In genomic region chr6:115321883-115322351, GRCm38 (mm10) we compare ENCODE assay signal across 14 mouse cellular contexts. TPM values are rescaled to one million over a fixed set of nuclear protein-coding genes. Genes with fewer than 3 reads are reported as not detected.
DNase-seq lines count a peak whose midpoint lies in the region; ATAC-seq and TF ChIP-seq lines count a peak whose summit lies in the region.
"Had no signal": no experiment of that assay in that cellular context is flagged by ENCODE, and none has a peak within 500 bp of the region (broad histone marks: within the 10 kb centered on the region; RNA-seq: fewer than 3 reads in every experiment).

No protein-coding gene starts in this region.

- TF ChIP-seq RAD21 in CH12.LX (IDR thresholded peaks at IDR 0.05; ENCODE audit: low read depth, low read length): no peak

- dilution Hi-C loops in CH12.LX (cut with MboI; ENCODE audit: extremely low pct_ligation_motif_present, extremely low pct_unique_long_range_greater_than_20kb, low sequenced_read_pairs): no loop called here

- WGBS in olfactory bulb, adult 2 months: 31% methylated on average over 6 of the region's 6 CpGs
- 62% methylated on average over 6 of the region's 6 CpGs for WGBS in midbrain, embryonic 16.5 days

- H3K9ac ChIP-seq in CH12.LX (ENCODE audit: insufficient read depth, low read depth): no peak overlapping the region
- H3K9ac ChIP-seq in midbrain, embryonic 16.5 days (ENCODE audit: low read depth, low read length): no peak overlapping the region
- H3K9ac ChIP-seq: midbrain, embryonic 12.5 days; neural tube, embryonic 12.5 days had no signal

- H3K4me3 ChIP-seq in CH12.LX (replicated peaks in 1 of 3; ENCODE audit: low read depth in 2 of 3, low read length in 2 of 3, poor library complexity in 1 of 3): no peak overlapping the region
- H3K4me3 ChIP-seq in olfactory bulb, adult 2 months (ENCODE audit: insufficient read depth, low read depth, low read length): no peak overlapping the region
- H3K4me3 ChIP-seq in midbrain, embryonic 16.5 days (ENCODE audit: low read depth, low read length): no peak overlapping the region
- H3K4me3 ChIP-seq: heart, adult 2 months; midbrain, embryonic 12.5 days; neural tube, embryonic 12.5 days had no signal

- no peak for DNase-seq in CH12.LX (ENCODE audit: extremely low read depth)
- peak; percentile 89 for DNase-seq in brain, adult 2 months (ENCODE audit: low read depth, low spot score)
- peak; percentile 56 to 60 for DNase-seq in left cerebral cortex, adult 18-20 months (ENCODE audit: low spot score in 2 of 2)
- DNase-seq in cerebellum, postnatal 4 days (ENCODE audit: low spot score in 2 of 2): no peak
- DNase-seq in urinary bladder, postnatal 4 days (ENCODE audit: low spot score in 2 of 2): no peak
- no peak for DNase-seq in spleen, postnatal 36 days (ENCODE audit: low spot score in 2 of 2)
- DNase-seq: cerebellum, adult 11-12 months; heart, adult 2 months had no signal

- TF ChIP-seq POLR2A in CH12.LX (IDR thresholded peaks at IDR 0.05; ENCODE audit: low read depth, low read length): no peak
- no peak for TF ChIP-seq POLR2A in olfactory bulb, adult 2 months (IDR thresholded peaks at IDR 0.05; ENCODE audit: insufficient read depth, low read depth, low read length)

- no peak overlapping the region for H3K27ac ChIP-seq in CH12.LX (ENCODE audit: insufficient read depth, low read depth)
- peak overlapping the region; percentile 86 for H3K27ac ChIP-seq in olfactory bulb, adult 2 months (ENCODE audit: insufficient read depth, low read depth, low read length)
- H3K27ac ChIP-seq in midbrain, embryonic 16.5 days (ENCODE audit: low read length): no peak overlapping the region
- H3K27ac ChIP-seq: heart, adult 2 months; kidney, postnatal 0 days; midbrain, embryonic 12.5 days; neural tube, embryonic 12.5 days had no signal

- H3K4me2 ChIP-seq in CH12.LX (ENCODE audit: insufficient read depth, low read depth, poor library complexity, severe bottlenecking): peak overlapping the region; percentile 24; the same call in 1 of the 2 replicates
- no peak overlapping the region for H3K4me2 ChIP-seq in midbrain, embryonic 16.5 days (ENCODE audit: low read length)
- H3K4me2 ChIP-seq: midbrain, embryonic 12.5 days; neural tube, embryonic 12.5 days had no signal

- peaks cover 7 to 32% of the 10 kb centered on the region in 2 experiments; a peak in 3 of 4 replicates for H3K4me1 ChIP-seq in CH12.LX (ENCODE audit: control insufficient read depth in 1 of 2, insufficient read depth in 2 of 2)
- peaks cover 9% of the 10 kb centered on the region for H3K4me1 ChIP-seq in olfactory bulb, adult 2 months (ENCODE audit: control insufficient read depth, insufficient read depth, low read length)
- no peaks in the 10 kb centered on the region for H3K4me1 ChIP-seq in midbrain, embryonic 16.5 days (ENCODE audit: control insufficient read depth, insufficient read depth, low read length)
- H3K4me1 ChIP-seq: neural tube, embryonic 12.5 days had no signal

- H3K79me2 ChIP-seq in CH12.LX (replicated peaks; ENCODE audit: control insufficient read depth, extremely low read depth, insufficient read depth, poor library complexity, severe bottlenecking): no peaks in the 10 kb centered on the region

- TF ChIP-seq CTCF in CH12.LX (conservative IDR thresholded peaks at IDR 0.05 in 1 of 2, IDR thresholded peaks at IDR 0.05 in 1 of 2; ENCODE audit: low read depth in 2 of 2, low read length in 2 of 2): no peak
- no peak for TF ChIP-seq CTCF in olfactory bulb, adult 2 months (IDR thresholded peaks at IDR 0.05; ENCODE audit: insufficient read depth, low read depth, low read length)

- ATAC-seq in midbrain, embryonic 16.5 days: no peak
- ATAC-seq: activated CD4-positive, CD25-positive, alpha-beta regulatory T cell, adult 4 months had no signal

- no peak for TF ChIP-seq EP300 in CH12.LX (IDR thresholded peaks at IDR 0.05; ENCODE audit: low read length)

- no peaks in the 10 kb centered on the region for H3K27me3 ChIP-seq in CH12.LX (replicated peaks)
- H3K27me3 ChIP-seq in midbrain, embryonic 16.5 days (ENCODE audit: control insufficient read depth, insufficient read depth, low read depth, low read length): no peaks in the 10 kb centered on the region
- H3K27me3 ChIP-seq: midbrain, embryonic 12.5 days; neural tube, embryonic 12.5 days had no signal

- no peaks in the 10 kb centered on the region for H3K9me3 ChIP-seq in CH12.LX (replicated peaks; ENCODE audit: low read length)
- H3K9me3 ChIP-seq in midbrain, embryonic 16.5 days (replicated peaks; ENCODE audit: control insufficient read depth, low read length, poor library complexity, severe bottlenecking): no peaks in the 10 kb centered on the region
- H3K9me3 ChIP-seq: midbrain, embryonic 12.5 days; neural tube, embryonic 12.5 days had no signal

- in situ Hi-C loops in CH12.LX (cut with MboI; ENCODE audit: low pct_ligation_motif_present, low pct_unique_long_range_greater_than_20kb, low sequenced_read_pairs): no loop called here

- no peaks in the 10 kb centered on the region for H3K36me3 ChIP-seq in CH12.LX (replicated peaks in 1 of 2; ENCODE audit: control insufficient read depth in 1 of 2, insufficient read depth in 1 of 2, low read length in 1 of 2)
- H3K36me3 ChIP-seq in midbrain, embryonic 16.5 days (ENCODE audit: control insufficient read depth, insufficient read depth, low read length): no peaks in the 10 kb centered on the region
- H3K36me3 ChIP-seq: midbrain, embryonic 12.5 days; neural tube, embryonic 12.5 days had no signal

TF ChIP-seq in CH12.LX, 34 proteins besides CTCF, POLR2A, EP300 and RAD21:
- TF ChIP-seq TCF12 (IDR thresholded peaks at IDR 0.05; ENCODE audit: low read depth, low read length) (no peak), MAFK (IDR thresholded peaks at IDR 0.05; ENCODE audit: insufficient replicate concordance, low read length) (no peak), BHLHE40 (IDR thresholded peaks at IDR 0.05; ENCODE audit: low read depth, low read length) (peak; percentile 54), MAZ (IDR thresholded peaks at IDR 0.05; ENCODE audit: low read depth, low read length) (no peak)

RNA-seq across cellular contexts. Expression of gene Pparg, which starts 38.8 kb away (rescaled TPM):
- total RNA-seq in CH12.LX (2012; rRNA removed) (not detected in 2 replicates), CH12.LX (2014; rRNA removed) (not detected in 2 replicates)
- not detected in 2 replicates for polyA plus RNA-seq in CH12.LX (2012; ENCODE audit: insufficient read length, low read depth)
- total RNA-seq in left cerebral cortex, adult 18-20 months (2021): 1 to 10 TPM; 8.8 to 10.0 TPM
- polyA plus RNA-seq in olfactory bulb, adult 2 months (2012; ENCODE audit: insufficient read depth, insufficient read length, low replicate concordance, missing spikeins): not detected in 2 replicates
- 0.39 and 0.53 TPM in 2 replicates for polyA plus RNA-seq in midbrain, embryonic 16.5 days (2015; fragmentation: Nextera tagmentation; extraction: Ambion mirVana)

Comparison
In these comparisons a context has a peak if more than half of its experiments do, and no peak if none do; other contexts are left out.
1. DNase-seq: peak in brain, adult 2 months (single experiment) and left cerebral cortex, adult 18-20 months (2 of 2); none in CH12.LX (single experiment), cerebellum, postnatal 4 days (0 of 2), urinary bladder, postnatal 4 days (0 of 2) and spleen, postnatal 36 days (0 of 2).